Mouse (Mus musculus) hindbrain, embryonic 13.5 days (tissue): ENCODE results near the gene Clec3a. TPM values are rescaled to one million over a fixed set of nuclear protein-coding genes. Genes with fewer than 3 reads are reported as not detected.
A peak's percentile ranks its signal among the peaks of the same experiment; 100 is the strongest.

Source experiments
- ATAC-seq: fragments of 200-750 bp; cut with Nextera tagmentation; 2 replicates; pipeline ENCODE4 v1.8.0; 2017; ENCODE audit warnings: moderate TSS enrichment; ENCODE audit not compliant: low FRiP score
- H3K27ac ChIP-seq: fragments of 300-500 bp; sonication (generic); 2 replicates; pipeline ENCODE4 v1.5.1; 2015; ENCODE audit warnings: inconsistent platforms, mild to moderate bottlenecking, moderate library complexity
- H3K27me3 ChIP-seq: fragments of 300-500 bp; sonication (generic); 2 replicates; pipeline ENCODE4 v1.6.1; 2015; ENCODE audit warnings: mild to moderate bottlenecking, inconsistent platforms
- H3K36me3 ChIP-seq: fragments of 300-500 bp; sonication (generic); 2 replicates; pipeline ENCODE4 v1.6.1; 2015; ENCODE audit warnings: mild to moderate bottlenecking, inconsistent platforms
- H3K4me1 ChIP-seq: fragments of 300-500 bp; sonication (generic); replicated peaks from 2 replicates; pipeline ENCODE4 v1.6.1; 2015; ENCODE audit warnings: inconsistent platforms
- H3K4me2 ChIP-seq: fragments of 300-500 bp; sonication (generic); 2 replicates; pipeline ENCODE4 v1.6.1; 2015; ENCODE audit warnings: inconsistent platforms, mild to moderate bottlenecking, moderate library complexity
- H3K4me3 ChIP-seq: fragments of 300-500 bp; sonication (generic); 2 replicates; pipeline ENCODE4 v1.5.1; 2015; ENCODE audit warnings: mild to moderate bottlenecking, inconsistent platforms
- H3K9ac ChIP-seq: fragments of 300-500 bp; sonication (generic); 2 replicates; pipeline ENCODE4 v1.6.1; 2015; ENCODE audit warnings: mild to moderate bottlenecking, inconsistent platforms
- H3K9me3 ChIP-seq: fragments of 300-500 bp; sonication (generic); 2 replicates; pipeline ENCODE4 v1.6.1; 2016; ENCODE audit warnings: inconsistent platforms
- WGBS: fragments of 180-500 bp; shearing (Covaris S2); methylation state at CpG from one replicate; pipeline ENCODE4 v1.1.7; 2015; 5-methylcytosine and 5-hydroxymethylcytosine counted together
- polyA plus RNA-seq: library from polyadenylated mRNA; unstranded; fragments of >200 nt; fragmentation: Nextera tagmentation; extraction: Ambion mirVana; gene quantifications from 2 replicates; pipeline ENCODE4 v1.2.1, GENCODE M21; 2015

The Clec3a gene
- polyA plus RNA-seq, 1 experiment from 2014 or later = not detected

- Histone ChIP-seq H3K4me3 (no peak overlapping the region), H3K27ac (no peak overlapping the region), H3K4me1 (peaks cover 20% of the 10 kb centered on the region), H3K9me3 (no peaks in the 10 kb centered on the region), H3K36me3 (no peaks in the 10 kb centered on the region), H3K27me3 (no peaks in the 10 kb centered on the region), H3K9ac (no peak overlapping the region), H3K4me2 (no peak overlapping the region)
- WGBS = 90% methylated on average over 11 of the region's 11 CpGs
- no peak for ATAC-seq
Measured at GRCm38 (mm10) chr8:114462591-114462990, 44.7 kb downstream of the Clec3a start.

- WGBS = 46% methylated on average over 10 of the region's 10 CpGs
- H3K9ac ChIP-seq = no peak overlapping the region
Measured at GRCm38 (mm10) chr8:114463305-114463704, 45.4 kb downstream of the Clec3a start.

GRCm38 (mm10) chr8:114468526-114469207 lies 50.8 kb downstream of the Clec3a start:
- Histone ChIP-seq H3K9me3 (no peaks in the 10 kb centered on the region), H3K27me3 (no peaks in the 10 kb centered on the region), H3K4me2 (no peak overlapping the region), H3K9ac (no peak overlapping the region), H3K36me3 (no peaks in the 10 kb centered on the region; the same call in 1 of the 2 replicates), H3K4me3 (no peak overlapping the region), H3K4me1 (peaks cover 5% of the 10 kb centered on the region; the same call in 1 of the 2 replicates), H3K27ac (peak overlapping the region; percentile 61)
- ATAC-seq = peak; percentile 63
- 50% methylated on average over 21 of the region's 21 CpGs for WGBS

More at GRCm38 (mm10) chr8:114463305-114463704, 45.4 kb downstream of the Clec3a start:
- Histone ChIP-seq H3K36me3 (no peaks in the 10 kb centered on the region), H3K4me3 (no peak overlapping the region), H3K9me3 (no peaks in the 10 kb centered on the region), H3K27me3 (no peaks in the 10 kb centered on the region), H3K27ac (no peak overlapping the region), H3K4me2 (peak overlapping the region; percentile 6; the same call in 1 of the 2 replicates), H3K4me1 (peaks cover 23% of the 10 kb centered on the region)
- ATAC-seq = no peak

DNA sequence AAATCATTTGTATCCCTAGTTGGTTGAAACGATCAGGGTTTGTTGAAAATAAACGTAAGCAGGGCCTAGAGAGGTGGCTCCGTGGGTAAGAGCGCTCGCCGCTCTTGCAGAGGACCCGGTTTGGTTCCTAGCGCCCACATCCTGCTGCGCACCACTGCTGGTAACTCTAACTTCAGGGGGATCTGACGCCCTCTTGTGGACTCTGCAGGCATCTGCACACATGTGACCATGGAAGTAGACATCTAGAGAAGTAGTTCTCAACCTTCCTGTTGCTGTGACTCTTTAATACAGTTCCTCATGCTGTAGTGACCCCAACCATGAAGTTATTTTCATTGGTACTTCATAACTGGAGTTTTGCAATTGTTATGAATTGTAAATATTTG lies 51.3 kb downstream of the Clec3a start:
- H3K9ac ChIP-seq = no peak overlapping the region
- peak overlapping the region; percentile 61 for H3K27ac ChIP-seq
- H3K27me3 ChIP-seq = no peaks in the 10 kb centered on the region
- no peak for ATAC-seq
- H3K36me3 ChIP-seq = no peaks in the 10 kb centered on the region; the same call in 1 of the 2 replicates
- H3K4me2 ChIP-seq = no peak overlapping the region
- 91% methylated on average over 10 of the region's 10 CpGs for WGBS
- no peak overlapping the region for H3K4me3 ChIP-seq
- peaks cover 5% of the 10 kb centered on the region; the same call in 1 of the 2 replicates for H3K4me1 ChIP-seq
- no peaks in the 10 kb centered on the region for H3K9me3 ChIP-seq

GRCm38 (mm10) chr8:114473546-114473945 lies 55.7 kb downstream of the Clec3a start:
- WGBS = 87% methylated on average over 11 of the region's 11 CpGs

More at GRCm38 (mm10) chr8:114473546-114473945, 55.7 kb downstream of the Clec3a start:
- Histone ChIP-seq H3K9me3 (no peaks in the 10 kb centered on the region), H3K4me1 (no peaks in the 10 kb centered on the region; the same call in 1 of the 2 replicates), H3K4me3 (no peak overlapping the region), H3K27ac (no peak overlapping the region), H3K27me3 (no peaks in the 10 kb centered on the region), H3K4me2 (no peak overlapping the region), H3K36me3 (no peaks in the 10 kb centered on the region; the same call in 1 of the 2 replicates), H3K9ac (no peak overlapping the region)
- ATAC-seq = no peak

Other genes with a start within 250 kb of the Clec3a start
- gene Vat1l, start 212.5 kb upstream of the Clec3a start, polyA plus RNA-seq = 31.4 and 38.1 TPM in 2 replicates
- gene Wwox, start 21.6 kb downstream of the Clec3a start, polyA plus RNA-seq = 12.4 and 13.8 TPM in 2 replicates